Mouse (Mus musculus) midbrain, embryonic 11.5 days (tissue): Measurements from ENCODE around the gene Wdr47. TPM values are rescaled to one million over a fixed set of nuclear protein-coding genes. Genes with fewer than 3 reads are reported as not detected.
A peak's percentile ranks its signal among the peaks of the same experiment; 100 is the strongest.
"Not testable (repeated sequence)": the region's sequence is repeated elsewhere in the genome, so short reads cannot be mapped to it uniquely, and the experiment has no call there.

Experiments used
- ATAC-seq: fragments of 200-750 bp; cut with Nextera tagmentation; 2 replicates; pipeline ENCODE4 v1.8.0; 2017; ENCODE audit warnings: moderate TSS enrichment, moderate library complexity; ENCODE audit not compliant: low FRiP score
- DNase-seq: peaks from one replicate; pipeline ENCODE4 v3.0.0; 2015; ENCODE audit warnings: low spot score; ENCODE audit errors: missing footprints
- H3K27ac ChIP-seq: fragments of 300-500 bp; sonication (generic); 2 replicates; pipeline ENCODE4 v1.5.1; 2014; ENCODE audit warnings: low read depth, low read length
- H3K27me3 ChIP-seq: fragments of 300-500 bp; sonication (generic); 2 replicates; pipeline ENCODE4 v1.6.1; 2014; ENCODE audit warnings: mild to moderate bottlenecking, low read length, moderate library complexity, mixed read lengths; ENCODE audit not compliant: control insufficient read depth, insufficient read depth
- H3K36me3 ChIP-seq: fragments of 300-500 bp; sonication (generic); 2 replicates; pipeline ENCODE4 v1.6.1; 2014; ENCODE audit warnings: mild to moderate bottlenecking, low read length, moderate library complexity, mixed read lengths; ENCODE audit not compliant: control insufficient read depth, insufficient read depth
- H3K4me1 ChIP-seq: fragments of 300-500 bp; sonication (generic); 2 replicates; pipeline ENCODE4 v1.6.1; 2014; ENCODE audit warnings: low read length; ENCODE audit not compliant: control insufficient read depth, insufficient read depth
- H3K4me2 ChIP-seq: fragments of 300-500 bp; sonication (generic); 2 replicates; pipeline ENCODE4 v1.6.1; 2014; ENCODE audit warnings: mild to moderate bottlenecking, moderate library complexity
- H3K4me3 ChIP-seq: fragments of 300-500 bp; sonication (generic); 2 replicates; pipeline ENCODE4 v1.5.1; 2014; ENCODE audit warnings: low read depth, low read length
- H3K9ac ChIP-seq: fragments of 300-500 bp; sonication (generic); 2 replicates; pipeline ENCODE4 v1.6.1; 2014; ENCODE audit warnings: low read length
- H3K9me3 ChIP-seq: fragments of 300-500 bp; sonication (generic); 2 replicates; pipeline ENCODE4 v1.6.1; 2016; ENCODE audit warnings: low read length; ENCODE audit not compliant: control insufficient read depth
- WGBS: fragments of 180-500 bp; shearing (Covaris S2); extraction: QIAGEN DNeasy Blood & Tissue Kit; methylation state at CpG from one replicate; pipeline ENCODE4 v1.1.7; 2014; 5-methylcytosine and 5-hydroxymethylcytosine counted together
- polyA plus RNA-seq: library from polyadenylated mRNA; unstranded; fragments of >200 nt; fragmentation: Nextera tagmentation; extraction: Ambion mirVana; gene quantifications from 2 replicates; pipeline ENCODE4 v1.2.1, GENCODE M21; 2014

The Wdr47 gene
- polyA plus RNA-seq, 1 experiment from 2014 or later, result 50.0 TPM

- H3K4me2 ChIP-seq, result peak within 1 kb of the TSS; percentile 45
- peaks cover 8% of the 10 kb centered on the region; the same call in 1 of the 2 replicates for H3K4me1 ChIP-seq
- no peaks in the 10 kb centered on the region for H3K9me3 ChIP-seq
- DNase-seq (peak; percentile 100), ATAC-seq (peak; percentile 97)
- peak within 1 kb of the TSS; percentile 82 for H3K9ac ChIP-seq
- H3K36me3 ChIP-seq, result no peaks in the 10 kb centered on the region
- under 1% methylated on average over 56 of the region's 57 CpGs for WGBS
- H3K27ac ChIP-seq, result peak within 1 kb of the TSS; percentile 52
- peak within 1 kb of the TSS; percentile 73 for H3K4me3 ChIP-seq
- H3K27me3 ChIP-seq, result no peaks in the 10 kb centered on the region
These were observed 62.8 kb downstream of the Wdr47 start, which contains the start of gene Clcc1 for GRCm38 (mm10) chr3:108653710-108654379. Gene Clcc1, plus strand, starts transcription at chr3:108653913.

GRCm38 (mm10) chr3:108654566-108654965, 63.5 kb downstream of the Wdr47 start:
- H3K27ac ChIP-seq, result no peak overlapping the region
- no peaks in the 10 kb centered on the region for H3K27me3 ChIP-seq
- H3K36me3 ChIP-seq, result no peaks in the 10 kb centered on the region
- peaks cover 8% of the 10 kb centered on the region; the same call in 1 of the 2 replicates for H3K4me1 ChIP-seq
- no peak for ATAC-seq
- DNase-seq, result peak; percentile 92
- peak overlapping the region; percentile 45 for H3K4me2 ChIP-seq
- H3K4me3 ChIP-seq, result peak overlapping the region; percentile 73
- no peaks in the 10 kb centered on the region for H3K9me3 ChIP-seq
- peak overlapping the region; percentile 3; the same call in 1 of the 2 replicates for H3K9ac ChIP-seq
- WGBS, result 26% methylated on average over 14 of the region's 14 CpGs

DNA sequence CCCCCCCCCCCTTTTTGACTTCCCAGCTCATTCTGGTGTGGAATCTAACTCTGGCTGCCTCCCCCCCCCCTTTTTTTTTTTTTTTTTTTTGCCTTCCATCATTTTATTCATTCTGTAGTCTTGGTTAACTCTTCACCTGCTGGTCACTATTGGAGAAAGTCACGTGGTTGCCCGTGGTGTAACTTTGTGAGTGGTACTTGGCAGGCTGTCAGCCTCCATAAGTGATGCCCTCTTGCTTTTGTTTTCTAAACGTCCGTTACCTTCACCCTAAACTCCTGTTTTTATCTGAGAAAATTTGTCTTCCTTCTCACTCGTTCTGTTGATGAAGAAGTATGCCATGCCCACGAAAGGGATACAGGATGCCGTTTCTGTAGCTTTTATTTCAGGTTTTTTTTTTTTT, 64.4 kb downstream of the Wdr47 start:
- no peak for DNase-seq
- Histone ChIP-seq H3K36me3 (no peaks in the 10 kb centered on the region), H3K9ac (no peak overlapping the region), H3K4me2 (no peak overlapping the region), H3K4me1 (peaks cover 8% of the 10 kb centered on the region; the same call in 1 of the 2 replicates), H3K4me3 (no peak overlapping the region), H3K27ac (no peak overlapping the region), H3K27me3 (no peaks in the 10 kb centered on the region), H3K9me3 (no peaks in the 10 kb centered on the region)
- no peak for ATAC-seq
- 88% methylated on average over 7 of the region's 7 CpGs for WGBS

GRCm38 (mm10) chr3:108658612-108659011, 67.5 kb downstream of the Wdr47 start:
- 93% methylated on average over 9 of the region's 9 CpGs for WGBS
- no peaks in the 10 kb centered on the region for H3K9me3 ChIP-seq
- H3K9ac ChIP-seq, result no peak overlapping the region
- no peak for ATAC-seq
- no peak overlapping the region for H3K27ac ChIP-seq
- DNase-seq, result no peak
- H3K36me3 ChIP-seq, result peaks cover 8% of the 10 kb centered on the region; the same call in 1 of the 2 replicates
- H3K4me1 ChIP-seq, result peaks cover 6% of the 10 kb centered on the region; the same call in 1 of the 2 replicates
- no peaks in the 10 kb centered on the region for H3K27me3 ChIP-seq
- no peak overlapping the region for H3K4me2 ChIP-seq
- no peak overlapping the region for H3K4me3 ChIP-seq

DNA sequence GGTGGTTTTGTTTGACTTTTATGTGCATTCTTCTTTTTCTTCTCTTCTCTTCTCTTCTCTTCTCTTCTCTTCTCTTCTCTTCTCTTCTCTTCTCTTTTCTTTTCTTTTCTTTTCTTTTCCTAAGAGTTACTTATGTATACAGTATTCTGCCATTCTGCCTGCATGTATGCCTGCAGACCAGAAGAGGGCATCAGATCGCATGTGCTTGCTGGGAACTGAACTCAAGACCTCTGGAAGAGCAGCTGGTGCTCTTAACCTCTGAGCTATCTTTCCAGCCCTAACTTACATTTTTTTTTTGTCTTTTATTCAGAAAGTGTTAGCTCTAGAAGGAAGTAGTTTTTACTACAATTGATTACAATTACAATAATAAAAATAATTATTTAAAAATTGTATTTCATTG, 69.9 kb downstream of the Wdr47 start:
- H3K9me3 ChIP-seq, result no peaks in the 10 kb centered on the region
- H3K4me1 ChIP-seq, result no peaks in the 10 kb centered on the region
- H3K27me3 ChIP-seq, result no peaks in the 10 kb centered on the region
- no peak overlapping the region for H3K4me3 ChIP-seq
- ATAC-seq, result no peak
- no peak overlapping the region for H3K27ac ChIP-seq
- no peak overlapping the region for H3K9ac ChIP-seq
- peaks cover 13% of the 10 kb centered on the region for H3K36me3 ChIP-seq
- DNase-seq, result no peak
- no peak overlapping the region for H3K4me2 ChIP-seq
- 83% methylated on average over 1 of the region's 1 CpGs for WGBS

DNA sequence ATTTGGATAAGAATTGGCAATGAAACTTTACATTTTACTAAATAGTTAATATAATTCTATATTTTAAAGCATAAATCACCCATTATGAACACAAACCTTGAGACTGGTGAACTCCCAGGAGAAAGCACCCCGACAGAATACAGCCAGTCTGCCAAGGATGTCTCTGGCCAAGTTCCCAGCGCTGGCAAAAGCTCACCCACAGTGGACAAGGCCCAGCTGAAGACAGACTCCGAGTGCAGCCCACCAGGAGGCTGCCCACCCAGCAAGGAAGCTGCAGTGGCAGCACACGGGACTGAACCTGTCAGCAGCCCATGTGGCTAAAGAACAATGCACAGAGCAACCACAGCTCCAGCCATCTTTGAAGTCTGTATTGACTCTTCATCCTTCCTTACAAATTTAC, 85.5 kb downstream of the Wdr47 start:
- Histone ChIP-seq H3K9me3 (no peaks in the 10 kb centered on the region), H3K9ac (no peak overlapping the region), H3K36me3 (peaks cover 33% of the 10 kb centered on the region), H3K27ac (no peak overlapping the region), H3K4me2 (no peak overlapping the region), H3K27me3 (no peaks in the 10 kb centered on the region), H3K4me3 (no peak overlapping the region), H3K4me1 (no peaks in the 10 kb centered on the region)
- DNase-seq (no peak), ATAC-seq (no peak)
- WGBS, result 85% methylated on average over 4 of the region's 4 CpGs

GRCm38 (mm10) chr3:108681004-108681403, 89.9 kb downstream of the Wdr47 start:
- Histone ChIP-seq H3K9ac (no peak overlapping the region), H3K4me1 (no peaks in the 10 kb centered on the region), H3K27ac (no peak overlapping the region), H3K9me3 (no peaks in the 10 kb centered on the region), H3K36me3 (peaks cover 28% of the 10 kb centered on the region), H3K4me2 (no peak overlapping the region), H3K27me3 (no peaks in the 10 kb centered on the region), H3K4me3 (no peak overlapping the region)
- 85% methylated on average over 4 of the region's 4 CpGs for WGBS
- DNase-seq (no peak), ATAC-seq (no peak)

GRCm38 (mm10) chr3:108683597-108683996, 92.5 kb downstream of the Wdr47 start:
- H3K27ac ChIP-seq, H3K4me1 ChIP-seq, H3K4me3 ChIP-seq, H3K9me3 ChIP-seq, H3K4me2 ChIP-seq, H3K9ac ChIP-seq, H3K27me3 ChIP-seq, ATAC-seq: not testable (repeated sequence)
- H3K36me3 ChIP-seq, result peaks cover 25% of the 10 kb centered on the region
- WGBS, result 93% methylated on average over 5 of the region's 5 CpGs
- DNase-seq, result peak; percentile 33

DNA sequence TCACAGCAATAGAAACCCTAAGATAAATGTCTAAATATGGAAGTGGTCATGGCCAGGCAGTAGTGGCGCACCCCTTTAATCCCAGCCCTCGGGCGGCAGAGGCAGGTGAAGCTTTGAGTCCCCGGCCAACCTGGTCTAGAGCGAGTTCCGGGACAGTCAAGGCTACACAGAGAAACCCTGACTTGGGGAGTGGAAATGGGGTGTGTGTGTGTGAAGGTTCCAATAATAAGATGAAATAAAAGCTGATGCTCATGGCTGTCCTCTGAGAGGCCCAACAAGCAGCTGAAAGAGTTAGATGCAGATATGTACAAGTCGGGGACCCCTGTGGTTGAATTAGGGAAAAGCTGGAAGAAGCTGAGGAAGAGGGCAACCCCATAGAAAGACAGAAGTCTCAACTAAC, 94.6 kb downstream of the Wdr47 start:
- H3K36me3 ChIP-seq, result peaks cover 22% of the 10 kb centered on the region
- DNase-seq (peak; percentile 66), ATAC-seq (no peak)
- H3K27ac ChIP-seq, result no peak overlapping the region
- 96% methylated on average over 7 of the region's 7 CpGs for WGBS
- no peaks in the 10 kb centered on the region for H3K9me3 ChIP-seq
- no peak overlapping the region for H3K4me2 ChIP-seq
- no peak overlapping the region for H3K4me3 ChIP-seq
- H3K9ac ChIP-seq, result no peak overlapping the region
- H3K27me3 ChIP-seq, result no peaks in the 10 kb centered on the region
- H3K4me1 ChIP-seq, result no peaks in the 10 kb centered on the region
